Mouse (Mus musculus) lung, postnatal 25 days (tissue): ENCODE measurements around the gene Myh6.
"Not testable (repeated sequence)": the region's sequence is repeated elsewhere in the genome, so short reads cannot be mapped to it uniquely, and the experiment has no call there.

Source experiments
- DNase-seq: peaks from one replicate; pipeline ENCODE4 v3.0.0; 2022; ENCODE audit warnings: low spot score

Myh6 gene

GRCm38 (mm10) chr14:54956533-54956932 lies 10.2 kb downstream of the Myh6 start:
- no peak for DNase-seq

DNA sequence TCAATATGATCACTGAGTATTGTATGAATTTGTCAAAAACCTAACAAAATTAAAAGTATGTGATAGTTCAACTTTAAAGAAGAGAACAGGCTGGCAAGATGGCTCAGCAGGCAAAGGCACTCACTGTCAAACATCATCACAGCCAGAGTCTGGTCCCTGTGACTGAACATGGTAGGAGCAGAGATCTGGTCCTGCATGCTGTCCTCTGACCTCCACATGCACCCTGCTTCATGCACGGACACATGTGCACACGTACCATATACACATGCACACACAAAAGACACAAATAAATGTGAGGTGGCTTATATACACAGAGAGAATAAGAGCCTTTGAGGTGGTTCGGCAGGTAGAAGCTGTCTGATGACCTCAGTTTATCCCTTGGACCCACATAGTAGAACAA lies 11.2 kb downstream of the Myh6 start:
- DNase-seq = no peak

- DNase-seq = no peak
Observed at GRCm38 (mm10) chr14:54954474-54954873, 12.3 kb downstream of the Myh6 start.

DNA sequence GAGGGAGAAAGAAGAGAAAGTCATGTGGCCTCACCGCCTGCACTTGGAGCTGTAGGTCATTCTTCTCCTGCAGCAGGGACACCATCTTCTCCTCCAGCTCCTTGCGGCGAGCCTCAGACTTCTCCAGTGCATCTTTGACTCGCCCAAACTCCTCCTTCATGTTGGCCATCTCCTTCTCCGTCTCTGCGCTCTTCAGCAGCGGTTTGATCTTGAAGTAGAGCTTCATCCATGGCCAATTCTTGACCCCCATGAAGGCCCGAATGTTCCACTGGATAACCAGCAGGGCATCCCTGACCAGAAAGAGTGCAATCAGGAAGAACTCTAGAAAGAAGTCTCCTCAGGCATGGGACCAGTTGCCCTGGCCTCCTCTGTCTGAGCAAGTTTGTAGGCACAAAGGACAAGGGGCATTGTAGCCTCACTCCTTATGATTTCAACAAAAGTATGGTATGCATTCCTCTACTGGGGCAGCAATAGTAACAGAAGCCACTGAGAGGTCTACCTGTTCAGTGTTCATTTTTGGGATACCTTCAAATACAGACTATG lies 13.0 kb downstream of the Myh6 start:
- no peak for DNase-seq

GRCm38 (mm10) chr14:54951587-54951986 lies 15.1 kb downstream of the Myh6 start:
- DNase-seq = no peak

- DNase-seq = no peak
Observed at GRCm38 (mm10) chr14:54950493-54950892, 16.2 kb downstream of the Myh6 start.

GRCm38 (mm10) chr14:54948781-54949180 lies 17.9 kb downstream of the Myh6 start:
- DNase-seq = no peak

GRCm38 (mm10) chr14:54947008-54947407 lies 19.7 kb downstream of the Myh6 start:
- DNase-seq = not testable (repeated sequence)

DNA sequence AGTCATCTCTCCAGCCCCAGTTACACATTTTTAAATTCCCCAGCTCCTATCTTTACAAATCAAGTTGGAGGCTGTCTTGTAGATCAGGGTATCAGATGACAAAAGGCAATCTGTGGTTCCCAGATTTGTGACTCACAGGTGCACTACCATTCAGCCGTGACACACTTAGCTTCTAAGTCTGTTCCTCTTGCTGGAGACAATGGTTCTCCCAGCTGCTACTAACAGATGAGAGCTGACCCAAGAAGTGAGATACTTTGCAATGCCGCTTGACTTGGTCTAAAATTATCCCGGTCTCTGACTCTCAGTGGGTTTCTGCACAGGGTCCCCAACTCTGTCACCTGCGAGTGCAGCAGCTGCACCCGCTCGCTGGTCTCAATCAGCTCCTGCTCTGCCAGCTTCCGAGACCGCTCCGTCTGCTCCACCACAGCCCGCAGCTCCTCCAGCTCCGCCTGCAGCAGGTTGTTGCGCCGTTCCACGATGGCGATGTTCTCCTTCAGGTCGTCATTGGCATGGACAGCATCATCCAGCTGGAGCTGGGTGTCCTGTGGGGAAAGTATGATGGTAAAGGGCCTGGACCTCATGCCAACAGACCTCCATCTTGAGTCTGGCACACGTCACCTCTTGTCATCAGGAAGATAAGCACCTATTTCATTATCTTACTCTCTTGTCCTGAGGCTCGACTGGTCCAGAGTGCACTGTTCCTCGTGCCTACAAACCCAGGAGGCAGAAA lies 20.6 kb downstream of the Myh6 start:
- no peak for DNase-seq

DNA sequence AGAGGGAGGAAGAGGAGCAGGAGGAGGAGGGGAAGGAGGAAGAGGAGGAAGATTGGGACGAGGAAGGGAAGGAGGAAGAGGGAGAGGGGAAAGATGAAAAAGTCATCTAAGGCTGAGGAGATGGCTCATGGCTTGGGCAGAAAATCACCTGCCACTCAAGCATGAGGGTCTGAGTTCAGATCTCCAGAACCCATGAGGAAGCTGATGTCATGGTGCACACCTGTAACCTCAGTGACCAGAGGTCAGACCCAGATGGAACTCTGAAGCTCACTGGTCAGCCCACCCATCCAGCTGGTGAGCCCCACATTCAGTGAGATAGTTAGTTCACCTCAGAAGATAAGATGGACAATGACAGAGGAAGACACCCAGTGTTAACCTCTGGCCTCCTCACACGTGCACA lies 21.8 kb downstream of the Myh6 start:
- no peak for DNase-seq

GRCm38 (mm10) chr14:54943971-54944370 lies 22.8 kb downstream of the Myh6 start:
- no peak for DNase-seq

GRCm38 (mm10) chr14:54942479-54942878 lies 24.2 kb downstream of the Myh6 start:
- no peak for DNase-seq

DNA sequence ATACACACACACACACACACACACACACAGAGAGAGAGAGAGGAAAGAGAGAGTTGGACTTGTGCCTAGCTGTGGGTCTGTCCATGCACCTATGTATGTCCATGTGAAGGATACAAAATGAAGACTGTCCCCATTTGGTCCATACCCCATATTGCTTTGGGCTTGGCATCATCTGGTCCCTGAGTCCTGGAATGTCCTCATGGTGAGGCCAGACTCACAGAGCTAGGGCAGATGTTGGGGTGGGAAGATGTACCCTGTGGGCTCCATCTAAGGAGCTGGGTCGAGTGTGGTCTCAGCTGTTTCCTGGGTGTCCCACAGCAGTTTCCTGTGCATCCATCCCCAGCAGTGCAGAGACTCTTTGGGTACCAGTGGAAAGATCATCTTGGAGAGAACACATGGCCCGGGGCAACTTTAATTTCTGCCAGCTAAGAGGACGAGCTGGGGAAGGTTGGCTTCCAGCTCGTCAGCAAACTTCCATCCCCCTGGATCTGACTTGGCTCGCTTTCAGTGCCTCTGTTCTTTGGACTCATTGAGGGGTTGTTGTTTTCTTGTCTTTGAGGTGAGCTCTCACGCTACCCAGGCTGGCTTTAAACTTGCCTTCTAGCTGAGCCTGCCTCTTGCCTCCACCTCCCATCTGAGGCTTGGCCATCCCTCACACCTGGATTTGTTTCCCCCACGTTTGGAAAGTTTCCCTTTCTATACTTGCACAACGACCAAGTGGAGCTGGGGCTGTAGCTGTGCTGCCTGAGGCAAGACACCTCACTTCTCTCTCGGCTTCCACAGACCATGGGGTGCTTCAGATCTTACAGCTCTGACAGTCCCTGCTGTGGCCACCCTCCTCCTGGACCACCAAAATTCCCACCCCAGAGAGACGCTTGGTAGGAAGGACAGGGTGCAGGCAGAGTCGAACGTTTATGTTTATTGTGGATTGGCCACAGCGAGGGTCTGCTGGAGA lies 25.4 kb downstream of the Myh6 start:
- DNase-seq = no peak

- no peak for DNase-seq
Observed at GRCm38 (mm10) chr14:54940176-54940530, 26.6 kb downstream of the Myh6 start.

DNA sequence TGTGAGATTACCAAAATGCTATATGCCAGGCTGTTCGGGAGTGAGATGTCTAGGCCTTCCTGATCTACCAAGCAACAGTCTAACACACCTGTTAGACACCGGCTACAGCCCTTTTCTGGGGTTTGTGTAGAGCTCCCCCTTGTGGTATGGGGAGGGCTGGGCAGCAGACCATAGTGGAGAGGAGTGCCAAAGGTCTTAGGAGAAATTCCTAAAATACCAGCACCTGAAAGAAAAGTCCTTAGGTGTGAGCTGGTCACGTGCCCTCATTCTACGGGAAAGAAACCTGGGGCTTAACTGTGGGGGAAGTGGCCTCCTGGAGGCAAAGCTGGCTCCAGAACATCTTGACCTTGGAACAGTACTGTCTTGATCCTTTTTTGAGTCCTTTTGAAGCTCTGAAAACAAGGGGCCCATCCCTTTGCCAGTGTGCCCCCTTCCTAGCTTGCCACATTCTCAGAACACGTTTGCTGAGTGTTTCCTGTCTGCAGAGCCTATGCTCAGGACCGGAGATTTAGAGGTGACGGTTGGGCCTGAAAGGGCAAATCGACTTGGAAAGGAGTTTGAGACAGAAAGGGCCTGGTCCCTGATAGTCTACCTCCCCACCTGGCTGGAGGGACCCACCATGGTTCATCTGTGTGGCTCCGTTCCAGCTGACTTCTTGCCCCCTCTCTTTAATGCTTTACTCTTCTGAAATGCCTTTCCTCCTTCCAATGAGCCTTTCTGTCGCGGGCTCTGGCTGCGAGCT lies 27.1 kb downstream of the Myh6 start:
- DNase-seq = peak; percentile 83

GRCm38 (mm10) chr14:54938431-54939219 lies 28.1 kb downstream of the Myh6 start:
- no peak for DNase-seq

GRCm38 (mm10) chr14:54937361-54938182 lies 29.2 kb downstream of the Myh6 start:
- no peak for DNase-seq

DNA sequence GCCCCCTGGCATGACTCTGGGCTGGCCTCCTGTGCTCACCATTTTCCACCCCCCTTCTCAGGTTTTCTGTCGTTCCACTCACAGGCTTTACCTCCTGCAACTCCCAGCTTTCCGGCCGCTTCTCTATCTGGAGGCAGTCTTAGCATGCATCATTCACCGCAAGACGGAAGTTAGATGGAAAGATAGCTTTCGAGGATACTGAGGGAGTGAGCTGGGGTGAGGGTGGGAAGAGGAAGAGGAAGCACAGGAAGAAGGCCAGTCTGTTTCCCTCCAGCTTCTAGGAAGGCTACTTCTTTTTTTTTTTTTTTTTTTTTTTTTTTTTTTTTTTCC lies 29.9 kb downstream of the Myh6 start:
- DNase-seq = no peak

DNA sequence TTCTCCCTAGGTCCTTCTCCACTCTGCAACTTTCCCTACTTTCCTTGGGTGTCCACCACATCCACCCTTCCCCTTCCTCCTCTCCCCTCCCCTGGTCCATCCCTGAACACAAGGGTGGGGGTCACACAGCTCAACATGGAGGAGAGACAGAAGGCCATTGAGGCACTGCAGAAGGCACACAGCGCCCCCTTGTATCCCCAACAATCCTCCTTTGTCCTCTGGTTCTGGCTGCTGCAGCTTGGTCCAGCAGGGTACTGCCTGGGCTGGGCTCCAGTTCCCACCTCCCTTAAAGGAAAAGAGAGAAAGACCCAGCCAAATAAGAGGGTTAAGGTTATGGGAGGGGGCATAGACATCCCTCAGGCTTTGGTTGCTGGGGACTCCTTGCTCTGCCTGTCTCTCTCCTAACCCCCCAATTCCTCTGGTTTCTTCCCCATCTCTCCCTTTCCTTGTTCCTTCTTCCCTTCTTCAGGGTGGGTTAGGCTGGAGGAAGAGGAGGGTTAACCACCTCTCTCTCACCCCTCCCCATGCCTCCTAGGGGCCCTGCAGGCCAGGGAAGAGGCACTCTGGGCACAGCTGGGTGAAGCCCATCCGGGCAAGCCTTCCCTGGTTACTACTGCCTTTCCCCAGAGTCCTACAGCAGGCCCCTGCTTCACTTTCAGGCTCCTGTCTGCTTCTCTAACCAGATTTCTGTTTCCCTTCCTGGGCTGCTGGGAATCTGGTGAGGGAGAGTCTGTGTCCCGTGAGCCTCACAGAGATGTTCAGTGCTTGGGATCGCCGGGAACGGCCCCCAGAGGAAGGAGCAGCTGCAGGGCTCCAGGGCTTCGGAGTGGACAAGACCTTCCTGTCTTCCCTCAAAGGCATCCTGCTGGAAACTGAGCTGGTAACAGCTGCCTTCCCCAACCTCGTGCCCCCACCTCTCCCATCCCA lies 30.6 kb downstream of the Myh6 start, which contains the start of gene Cmtm5:
Gene Cmtm5, plus strand, starts transcription at position 358 of the 927 bp plus-strand sequence.
- no peak for DNase-seq
